Mouse (Mus musculus): ENCODE data around the gene Ap1s1.
A peak's percentile ranks its signal among the peaks of the same experiment; 100 is the strongest.

Gene Ap1s1

DNA sequence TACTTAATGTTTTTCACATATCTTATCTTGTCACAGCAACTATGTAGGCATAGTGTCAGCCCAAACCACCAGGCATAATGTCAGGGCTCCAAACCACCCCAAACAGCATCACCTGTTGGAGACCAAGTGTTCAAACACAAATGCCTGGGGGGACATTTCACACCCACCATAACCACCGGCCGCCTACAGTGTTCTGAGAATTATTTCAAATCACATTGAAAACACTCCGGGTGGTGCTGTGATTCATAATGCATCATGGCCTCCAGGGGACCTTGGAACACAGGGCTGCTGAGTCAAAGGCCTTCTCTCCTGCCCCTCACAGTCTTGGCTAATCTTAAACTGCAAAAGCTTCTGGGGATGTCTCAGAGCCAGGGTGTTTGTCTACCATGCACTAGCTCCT, 30.0 kb downstream of the Ap1s1 start:
- no peak for DNase-seq

DNA sequence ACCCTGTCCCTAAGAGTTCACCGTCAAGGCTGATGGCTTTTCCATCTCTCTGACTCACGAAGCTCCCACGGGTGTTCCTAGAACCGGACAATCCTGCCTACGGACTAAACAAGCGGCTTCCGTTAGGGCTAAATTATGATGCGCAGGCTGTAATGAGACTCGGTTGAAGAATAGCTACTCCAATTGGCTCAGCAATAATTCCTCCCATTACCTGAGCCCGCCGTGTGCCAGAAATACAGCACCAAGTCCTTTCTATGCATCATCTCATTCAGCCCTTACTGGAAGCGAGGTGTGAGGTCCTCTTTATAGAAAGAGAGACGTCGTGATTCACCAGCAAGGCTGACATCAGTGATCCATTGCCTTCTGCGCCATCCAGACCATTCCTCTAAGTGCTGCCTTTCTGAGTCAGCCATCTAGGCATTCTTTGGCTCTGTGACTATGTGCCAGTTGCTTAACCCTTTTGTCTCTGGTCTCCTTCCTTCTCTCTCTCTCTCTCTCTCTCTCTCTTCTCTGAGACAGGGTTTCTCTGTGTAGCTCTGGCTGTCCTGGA, 33.5 kb downstream of the Ap1s1 start:
- no peak for DNase-seq

GRCm38 (mm10) chr5:137009988-137010387, 35.9 kb downstream of the Ap1s1 start:
- peak; percentile 61 for DNase-seq

GRCm38 (mm10) chr5:137007276-137007675, 38.7 kb downstream of the Ap1s1 start:
- DNase-seq: no peak

GRCm38 (mm10) chr5:137000612-137001011, 45.3 kb downstream of the Ap1s1 start:
- no peak for DNase-seq

GRCm38 (mm10) chr5:136999449-136999848, 46.5 kb downstream of the Ap1s1 start:
- DNase-seq: no peak

GRCm38 (mm10) chr5:136989801-136990200, 56.1 kb downstream of the Ap1s1 start:
- DNase-seq: no peak

DNA sequence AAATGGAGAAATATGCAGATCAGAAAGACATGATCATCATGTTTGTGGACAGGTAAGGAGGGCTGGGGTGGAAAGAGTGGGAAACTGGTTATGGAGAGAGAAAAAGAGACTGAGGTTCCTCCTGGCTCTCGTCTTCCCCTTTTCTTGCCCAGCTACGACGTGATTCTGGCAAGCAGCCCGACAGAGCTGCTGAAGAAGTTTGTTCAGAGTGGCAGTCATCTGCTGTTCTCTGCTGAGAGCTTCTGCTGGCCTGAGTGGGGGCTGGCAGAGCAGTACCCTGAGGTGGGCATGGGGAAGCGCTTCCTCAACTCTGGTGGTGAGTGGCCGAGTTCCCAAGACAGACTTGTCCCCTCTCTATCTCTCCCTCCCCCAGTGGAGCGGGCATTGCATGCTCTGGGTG, 57.5 kb downstream of the Ap1s1 start:
- peak; percentile 55 for DNase-seq

DNA sequence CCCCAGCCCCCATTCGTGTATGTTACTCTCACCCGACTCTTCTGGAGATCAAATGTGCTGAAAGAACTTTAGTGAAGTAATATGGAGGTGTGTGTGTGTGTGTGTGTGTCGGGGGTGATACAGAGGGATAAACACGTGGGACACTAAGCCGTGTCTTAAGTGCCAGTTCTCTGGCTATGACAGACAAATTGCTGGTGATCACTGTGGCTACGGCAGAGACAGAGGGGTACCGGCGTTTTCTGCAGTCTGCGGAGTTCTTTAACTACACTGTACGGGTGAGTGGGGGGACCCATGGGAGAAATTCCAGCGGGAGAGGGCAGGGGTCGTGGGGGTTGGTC, 58.0 kb downstream of the Ap1s1 start, which contains the start of gene Znhit1:
Znhit1 (minus strand) TSS at position 88 of the 338 bp plus-strand sequence.
- no peak for DNase-seq

GRCm38 (mm10) chr5:136987138-136987933, 58.6 kb downstream of the Ap1s1 start:
- DNase-seq: peak; percentile 84

DNA sequence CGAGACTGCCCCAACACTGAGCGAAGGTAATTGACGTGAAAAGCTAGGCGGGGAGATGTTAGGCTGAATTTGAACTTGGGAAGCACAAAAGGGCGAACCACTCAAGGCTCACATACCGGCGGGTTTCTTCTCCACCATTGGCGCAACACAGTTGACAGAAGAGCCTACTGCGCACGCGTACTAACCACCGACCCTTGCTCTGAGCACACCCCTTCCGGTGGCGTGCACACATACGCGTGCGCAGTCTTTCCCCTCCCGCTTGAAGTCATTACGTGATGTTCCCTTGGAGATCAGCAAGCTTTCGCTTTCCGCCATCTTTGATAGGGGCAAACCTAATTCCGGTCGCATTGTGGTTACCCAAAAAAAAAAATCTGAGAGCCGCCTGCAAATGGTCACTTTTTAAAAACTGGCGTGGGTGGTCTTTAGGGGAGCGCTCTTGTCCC, 59.2 kb downstream of the Ap1s1 start, which contains the start of gene Plod3:
Plod3 (plus strand) TSS at position 325 of the 443 bp plus-strand sequence.
- peak; percentile 99 for DNase-seq

All from lung, postnatal 36 days (tissue).